Mouse (Mus musculus) brain, embryonic 14.5 days (tissue): ENCODE measurements around the gene Myl9. TPM values are rescaled to one million over a fixed set of nuclear protein-coding genes. Genes with fewer than 3 reads are reported as not detected.

Experiments used
- DNase-seq: peaks from one replicate; pipeline ENCODE4 v3.0.0-alpha.2; 2011; ENCODE audit warnings: low read depth
- CTCF ChIP-seq: fragments of 200-500 bp; IDR thresholded peaks from 2 replicates; pipeline ENCODE4 v1.5.1; 2012; ENCODE audit warnings: inconsistent platforms, mild to moderate bottlenecking, moderate library complexity, borderline replicate concordance; ENCODE audit not compliant: insufficient read depth, insufficient read length; ENCODE audit errors: extremely low read depth
- POLR2A ChIP-seq: fragments of 200-500 bp; IDR thresholded peaks from 2 replicates; pipeline ENCODE4 v1.6.1; 2012; ENCODE audit warnings: mild to moderate bottlenecking, inconsistent platforms, borderline replicate concordance; ENCODE audit not compliant: poor library complexity, insufficient read depth, insufficient read length, severe bottlenecking; ENCODE audit errors: extremely low read depth
- polyA plus RNA-seq: library from polyadenylated mRNA; depleted of rRNA; stranded (reverse); fragments of >200 nt; gene quantifications from 2 replicates; pipeline ENCODE4 v1.2.3, GENCODE M21; 2012; rRNA removed

Gene Myl9
- 22.2 and 40.0 TPM in 2 replicates for polyA plus RNA-seq

- TF ChIP-seq POLR2A, result no peak
- TF ChIP-seq CTCF, result no peak
- DNase-seq, result peak; percentile 90
Observed at GRCm38 (mm10) chr2:156774738-156775454, at the start of gene Myl9. TSS of gene Myl9 (plus strand) at chr2:156775420.

GRCm38 (mm10) chr2:156726344-156726743 lies 48.9 kb upstream of the Myl9 start:
- DNase-seq, result peak; percentile 84

GRCm38 (mm10) chr2:156726878-156727277 lies 48.3 kb upstream of the Myl9 start:
- TF ChIP-seq POLR2A (no peak), CTCF (no peak)

More at GRCm38 (mm10) chr2:156726344-156726743, 48.9 kb upstream of the Myl9 start:
- TF ChIP-seq POLR2A (no peak), CTCF (no peak)

GRCm38 (mm10) chr2:156729537-156730469 lies 45.4 kb upstream of the Myl9 start:
- no peak for TF ChIP-seq POLR2A
- TF ChIP-seq CTCF, result no peak
- DNase-seq, result no peak

More at GRCm38 (mm10) chr2:156726878-156727277, 48.3 kb upstream of the Myl9 start:
- DNase-seq, result no peak

- no peak for TF ChIP-seq POLR2A
- TF ChIP-seq CTCF, result no peak
- DNase-seq, result no peak
Observed at GRCm38 (mm10) chr2:156730501-156730921, 44.7 kb upstream of the Myl9 start.

- TF ChIP-seq POLR2A, result no peak
- no peak for TF ChIP-seq CTCF
- DNase-seq, result no peak
Observed at GRCm38 (mm10) chr2:156731592-156731991, 43.6 kb upstream of the Myl9 start.

- DNase-seq, result no peak
- no peak for TF ChIP-seq POLR2A
- TF ChIP-seq CTCF, result no peak
Observed at GRCm38 (mm10) chr2:156732109-156732508, 43.1 kb upstream of the Myl9 start.

- no peak for DNase-seq
- TF ChIP-seq POLR2A (no peak), CTCF (no peak)
Observed at GRCm38 (mm10) chr2:156735761-156736335, 39.4 kb upstream of the Myl9 start.

GRCm38 (mm10) chr2:156736846-156737245 lies 38.4 kb upstream of the Myl9 start:
- DNase-seq, result no peak
- no peak for TF ChIP-seq CTCF
- TF ChIP-seq POLR2A, result no peak

- TF ChIP-seq CTCF (no peak), POLR2A (no peak)
- DNase-seq, result no peak
Observed at GRCm38 (mm10) chr2:156737976-156738375, 37.2 kb upstream of the Myl9 start.

- no peak for DNase-seq
- TF ChIP-seq CTCF, result no peak
- no peak for TF ChIP-seq POLR2A
Observed at GRCm38 (mm10) chr2:156741265-156741664, 34.0 kb upstream of the Myl9 start.

GRCm38 (mm10) chr2:156741998-156742397 lies 33.2 kb upstream of the Myl9 start:
- TF ChIP-seq POLR2A, result no peak
- no peak for TF ChIP-seq CTCF

GRCm38 (mm10) chr2:156743248-156743647 lies 32.0 kb upstream of the Myl9 start:
- no peak for TF ChIP-seq POLR2A
- TF ChIP-seq CTCF, result no peak
- no peak for DNase-seq

More at GRCm38 (mm10) chr2:156741998-156742397, 33.2 kb upstream of the Myl9 start:
- DNase-seq, result no peak

GRCm38 (mm10) chr2:156744414-156744813 lies 30.8 kb upstream of the Myl9 start:
- no peak for DNase-seq
- no peak for TF ChIP-seq POLR2A
- no peak for TF ChIP-seq CTCF

- no peak for DNase-seq
- no peak for TF ChIP-seq POLR2A
Observed at GRCm38 (mm10) chr2:156747315-156747714, 27.9 kb upstream of the Myl9 start.
